Mouse (Mus musculus): ENCODE measurements around the gene Olfr979.
"Not testable (repeated sequence)": the region's sequence is repeated elsewhere in the genome, so short reads cannot be mapped to it uniquely, and the experiment has no call there.

The Olfr979 gene

GRCm38 (mm10) chr9:40003365-40003764, at the start of gene Olfr979:
Olfr979 (minus strand) TSS chr9:40003465.
- DNase-seq, result no peak

- no peak for DNase-seq
Measured at GRCm38 (mm10) chr9:40050138-40050537, 46.9 kb upstream of the Olfr979 start.

GRCm38 (mm10) chr9:40021164-40021563, 17.9 kb upstream of the Olfr979 start, which contains the start of gene Olfr981:
Olfr981 (plus strand) TSS chr9:40021464.
- DNase-seq, result no peak

GRCm38 (mm10) chr9:40009482-40009881, 6.2 kb upstream of the Olfr979 start, which contains the start of gene Olfr980:
Olfr980 (minus strand) TSS chr9:40009582.
- DNase-seq, result no peak

- DNase-seq, result no peak
Measured at GRCm38 (mm10) chr9:39991813-39992212, 11.5 kb downstream of the Olfr979 start, which contains the start of gene Olfr978. Olfr978 (plus strand) TSS chr9:39992113.

GRCm38 (mm10) chr9:39976581-39977145, 26.6 kb downstream of the Olfr979 start:
- DNase-seq, result not testable (repeated sequence)

GRCm38 (mm10) chr9:39961033-39961432, 42.2 kb downstream of the Olfr979 start, which contains the start of gene Olfr976:
Olfr976 (minus strand) TSS chr9:39961133.
- DNase-seq, result not testable (repeated sequence)

GRCm38 (mm10) chr9:39951946-39952345, 51.3 kb downstream of the Olfr979 start, which contains the start of gene Olfr975:
Olfr975 (minus strand) TSS chr9:39952046.
- no peak for DNase-seq
